Mouse (Mus musculus): ENCODE measurements around the gene Gpc5.

Gpc5 gene

DNA sequence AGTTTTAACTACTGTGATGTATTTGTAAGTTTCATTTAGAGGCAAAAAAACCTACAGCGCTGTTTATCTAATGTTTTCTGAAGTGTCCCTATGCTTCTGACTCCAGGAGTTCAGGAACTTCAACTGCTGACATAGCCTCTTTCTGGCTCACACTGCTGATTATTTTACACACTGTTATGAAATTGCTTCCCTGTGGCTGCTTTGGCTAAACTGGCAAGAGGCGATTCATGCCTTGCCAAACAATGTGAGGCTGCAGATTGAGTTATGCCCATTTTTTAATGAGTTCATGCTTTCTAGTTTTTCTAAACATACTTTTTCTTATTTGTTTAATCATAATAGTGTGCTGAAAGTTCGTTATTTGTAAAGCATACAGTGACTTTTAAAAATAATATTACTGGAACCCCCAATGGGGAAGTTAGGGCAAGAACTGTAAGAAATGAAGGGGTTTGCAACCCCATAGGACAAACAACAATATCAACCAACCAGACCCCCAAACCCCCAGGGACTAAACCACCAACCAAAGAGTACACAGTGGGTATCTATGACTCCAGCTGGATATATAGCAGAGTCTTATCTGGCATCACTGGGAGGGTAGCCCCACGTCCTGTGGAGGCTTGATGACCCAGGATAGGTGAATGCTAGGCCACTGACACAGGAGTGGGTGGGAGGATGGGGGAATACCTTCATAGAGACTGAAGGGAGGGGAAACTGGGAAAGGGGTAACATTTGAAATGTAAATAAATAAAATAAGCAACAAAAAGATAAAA is 454.7 kb downstream of the Gpc5 start:
- no peak for DNase-seq (ENCODE audit: low spot score)

GRCm38 (mm10) chr14:115551996-115552395 is 460.0 kb downstream of the Gpc5 start:
- DNase-seq (ENCODE audit: low spot score): no peak

GRCm38 (mm10) chr14:115580466-115581255 is 488.6 kb downstream of the Gpc5 start:
- no peak for DNase-seq (ENCODE audit: low spot score)

GRCm38 (mm10) chr14:115581256-115581633 is 489.2 kb downstream of the Gpc5 start:
- no peak for DNase-seq (ENCODE audit: low spot score)

GRCm38 (mm10) chr14:115600259-115601029 is 508.4 kb downstream of the Gpc5 start:
- no peak for DNase-seq (ENCODE audit: low spot score)

- DNase-seq (ENCODE audit: low spot score): no peak
Observed at GRCm38 (mm10) chr14:115614154-115614553, 522.1 kb downstream of the Gpc5 start.

DNA sequence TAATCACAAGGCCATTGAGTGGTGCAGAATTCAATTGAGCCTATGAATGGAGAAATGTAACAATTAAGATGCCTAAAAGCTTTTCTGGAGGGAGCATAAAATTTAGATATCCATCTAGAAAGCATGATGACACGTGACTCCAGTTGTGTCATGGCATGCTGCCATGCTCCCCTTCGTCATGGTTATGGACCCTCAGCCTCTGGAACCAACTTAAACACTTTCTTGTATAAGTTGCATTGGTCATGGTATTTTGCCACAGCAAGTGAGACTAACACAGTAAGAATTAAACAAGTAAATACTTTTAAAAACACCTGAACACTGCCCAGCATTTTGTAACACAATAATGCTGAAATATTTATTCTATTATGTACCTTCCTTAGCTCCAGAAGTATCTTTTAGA is 524.3 kb downstream of the Gpc5 start:
- no peak for DNase-seq (ENCODE audit: low spot score)

DNA sequence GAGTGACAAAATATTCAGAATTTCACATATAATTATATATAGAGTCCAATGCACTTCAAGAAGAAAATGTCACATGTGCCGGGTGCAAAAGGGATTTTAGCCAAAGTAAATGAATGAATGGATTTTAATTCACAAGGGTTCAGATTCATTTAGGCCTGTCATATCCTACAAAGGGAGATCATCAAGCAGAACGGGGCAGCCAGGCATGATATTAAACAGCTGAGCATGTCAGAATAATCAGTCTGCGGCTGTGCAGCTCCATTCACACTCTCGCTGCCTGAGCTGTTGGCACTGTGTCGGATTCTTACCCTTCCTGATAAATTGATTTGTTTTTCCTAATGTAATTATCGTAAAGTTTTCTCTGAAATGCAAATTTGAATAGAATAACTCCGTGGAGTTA is 524.8 kb downstream of the Gpc5 start:
- no peak for DNase-seq (ENCODE audit: low spot score)

GRCm38 (mm10) chr14:115620473-115620872 is 528.5 kb downstream of the Gpc5 start:
- no peak for DNase-seq (ENCODE audit: low spot score)

- no peak for DNase-seq (ENCODE audit: low spot score)
Observed at GRCm38 (mm10) chr14:115631160-115631898, 539.3 kb downstream of the Gpc5 start.

GRCm38 (mm10) chr14:115633311-115633710 is 541.3 kb downstream of the Gpc5 start:
- no peak for DNase-seq (ENCODE audit: low spot score)

GRCm38 (mm10) chr14:115679875-115680274 is 587.9 kb downstream of the Gpc5 start:
- DNase-seq (ENCODE audit: low spot score): no peak

DNA sequence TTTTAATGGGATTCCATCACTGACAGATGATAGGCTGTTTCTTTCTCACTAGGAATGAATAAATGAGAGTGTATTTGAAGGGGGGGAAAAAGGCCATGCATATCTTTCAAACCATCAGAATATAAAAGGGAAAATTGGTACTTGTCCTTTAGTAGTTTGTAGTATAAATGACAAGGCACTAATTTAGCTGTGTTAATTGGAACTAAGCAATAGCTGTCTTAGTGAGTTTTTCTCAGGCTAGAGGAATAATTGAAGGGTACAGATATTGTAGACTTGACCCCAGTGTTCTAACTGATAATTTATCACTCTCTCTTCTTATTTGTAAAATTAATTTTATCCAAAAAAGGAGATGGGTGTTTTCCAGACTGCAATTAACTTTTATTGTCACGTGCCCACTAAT is 654.0 kb downstream of the Gpc5 start:
- DNase-seq (ENCODE audit: low spot score): no peak

DNA sequence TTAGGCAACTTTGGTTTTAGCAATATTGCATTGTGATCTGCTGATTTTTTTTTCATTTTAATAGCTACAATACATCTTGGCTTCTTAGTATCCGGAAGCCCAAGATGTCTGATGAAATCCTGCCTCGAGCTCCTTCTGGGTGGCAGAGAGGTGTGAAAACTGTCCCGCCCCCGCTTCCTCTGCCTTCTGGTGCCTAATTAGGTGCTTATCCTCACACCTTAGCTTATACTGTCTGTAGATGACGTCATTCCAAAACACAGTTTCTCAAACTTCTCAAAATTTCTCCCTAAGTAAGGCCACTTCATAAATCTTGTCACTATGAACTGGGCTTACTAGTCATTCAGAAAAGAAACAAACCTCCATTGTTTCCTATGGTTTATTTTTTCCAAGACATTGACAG is 668.2 kb downstream of the Gpc5 start:
- no peak for DNase-seq (ENCODE audit: low spot score)

GRCm38 (mm10) chr14:115779382-115780177 is 687.6 kb downstream of the Gpc5 start:
- DNase-seq (ENCODE audit: low spot score): no peak

DNA sequence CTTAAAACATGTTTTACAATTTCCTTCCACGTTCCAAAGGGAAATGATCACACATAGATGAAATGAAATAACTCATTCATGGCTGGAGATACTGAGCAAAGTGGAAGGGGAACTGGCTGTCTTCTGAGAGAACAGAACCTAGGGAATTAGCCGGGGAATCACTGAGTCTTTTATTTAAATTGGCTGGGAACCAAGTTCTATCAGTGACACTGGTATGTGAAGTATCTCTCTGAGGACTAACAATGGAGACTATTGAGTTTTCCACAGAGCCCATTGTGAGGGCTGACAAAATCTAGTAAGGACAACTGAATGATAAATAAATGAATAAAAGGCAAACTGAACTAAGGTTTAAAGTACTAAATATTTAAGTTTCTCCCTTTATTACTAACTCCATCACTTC is 712.7 kb downstream of the Gpc5 start:
- no peak for DNase-seq (ENCODE audit: low spot score)

GRCm38 (mm10) chr14:115819021-115819420 is 727.0 kb downstream of the Gpc5 start:
- no peak for DNase-seq (ENCODE audit: low spot score)

DNA sequence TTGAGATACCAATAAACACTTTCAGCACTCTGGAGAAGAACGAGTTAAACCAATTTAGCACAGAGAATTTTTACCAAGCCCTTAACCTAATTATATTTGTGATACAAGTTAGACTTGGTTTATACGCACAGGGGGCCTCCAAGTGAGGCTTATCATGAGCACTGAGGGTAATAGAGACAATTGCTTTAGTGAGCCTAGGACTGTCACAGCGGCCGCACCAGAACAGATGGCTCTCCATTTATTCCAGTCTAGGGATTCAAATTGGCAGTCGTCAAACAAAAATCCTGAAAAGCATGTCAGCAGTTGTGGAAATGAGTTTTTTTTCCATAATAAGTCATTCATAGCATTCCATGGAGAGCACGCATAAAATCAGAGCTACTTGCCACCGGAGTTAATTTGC is 729.6 kb downstream of the Gpc5 start:
- no peak for DNase-seq (ENCODE audit: low spot score)

GRCm38 (mm10) chr14:115830485-115830884 is 738.5 kb downstream of the Gpc5 start:
- DNase-seq (ENCODE audit: low spot score): no peak

DNA sequence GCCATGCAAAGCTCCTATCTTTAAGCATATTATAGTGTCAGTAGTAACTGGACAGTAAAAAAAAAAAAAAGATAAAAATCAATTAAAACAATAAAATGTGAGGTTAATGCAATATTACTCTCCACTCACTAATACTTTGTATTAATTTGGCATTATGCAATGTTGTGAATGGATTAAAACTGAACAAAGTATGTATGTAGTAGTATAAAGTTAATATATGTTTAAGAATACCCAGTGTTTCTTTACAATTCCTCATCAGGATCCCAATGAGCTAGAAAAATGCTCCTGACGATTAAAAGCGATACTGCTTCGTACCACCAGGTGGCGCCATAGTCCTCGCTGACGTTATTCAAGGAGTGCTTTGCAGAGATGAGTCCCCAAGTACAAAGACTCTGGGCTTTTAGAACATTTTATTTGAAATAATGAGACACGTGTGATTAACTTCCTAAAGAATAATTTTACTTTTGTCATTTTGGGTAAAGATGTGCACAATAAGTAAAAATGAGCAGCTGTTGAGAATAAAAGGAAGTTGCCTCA is 739.3 kb downstream of the Gpc5 start:
- peak; percentile 19 for DNase-seq (ENCODE audit: low spot score)

Measured in urinary bladder, postnatal 10 days (tissue).